Mouse (Mus musculus): ENCODE measurements around the gene Dido1. TPM values are rescaled to one million over a fixed set of nuclear protein-coding genes. Genes with fewer than 3 reads are reported as not detected.

Dido1 gene
- polyA plus RNA-seq, 1 experiment from 2014 or later: 31.5 TPM

Other genes with a start within 250 kb of the Dido1 start
- 0.15 and 0.69 TPM in 2 replicates for gene Ntsr1, start 210.0 kb downstream of the Dido1 start, polyA plus RNA-seq (2014; fragmentation: Nextera tagmentation; extraction: Ambion mirVana)
- 40.8 and 41.8 TPM in 2 replicates for gene Mrgbp, start 128.7 kb downstream of the Dido1 start, polyA plus RNA-seq (2014; fragmentation: Nextera tagmentation; extraction: Ambion mirVana)
- gene Ogfr, start 120.8 kb downstream of the Dido1 start, polyA plus RNA-seq (2014; fragmentation: Nextera tagmentation; extraction: Ambion mirVana): 98.0 and 106 TPM in 2 replicates
- gene Col9a3, start 112.2 kb downstream of the Dido1 start, polyA plus RNA-seq (2014; fragmentation: Nextera tagmentation; extraction: Ambion mirVana): 19.9 and 23.1 TPM in 2 replicates
- 0.30 and 0.81 TPM in 2 replicates for gene Tcfl5, start 67.3 kb downstream of the Dido1 start, polyA plus RNA-seq (2014; fragmentation: Nextera tagmentation; extraction: Ambion mirVana)
- gene Gid8, start 118 bp upstream of the Dido1 start, polyA plus RNA-seq (2014; fragmentation: Nextera tagmentation; extraction: Ambion mirVana): 59.9 and 66.0 TPM in 2 replicates
- gene Slc17a9, start 15.3 kb upstream of the Dido1 start, polyA plus RNA-seq (2014; fragmentation: Nextera tagmentation; extraction: Ambion mirVana): 0.42 TPM in 2 replicates
- gene Bhlhe23, start 66.9 kb upstream of the Dido1 start, polyA plus RNA-seq (2014; fragmentation: Nextera tagmentation; extraction: Ambion mirVana): 4.9 and 5.3 TPM in 2 replicates
- gene Ythdf1, start 210.9 kb upstream of the Dido1 start, polyA plus RNA-seq (2014; fragmentation: Nextera tagmentation; extraction: Ambion mirVana): 75.7 and 77.9 TPM in 2 replicates
- 0.25 and 0.46 TPM in 2 replicates for gene Birc7, start 219.0 kb upstream of the Dido1 start, polyA plus RNA-seq (2014; fragmentation: Nextera tagmentation; extraction: Ambion mirVana)
- gene Nkain4, start 244.7 kb upstream of the Dido1 start, polyA plus RNA-seq (2014; fragmentation: Nextera tagmentation; extraction: Ambion mirVana): 65.1 and 73.6 TPM in 2 replicates